Mouse (Mus musculus): ENCODE measurements around the gene P3h4. TPM values are rescaled to one million over a fixed set of nuclear protein-coding genes. Genes with fewer than 3 reads are reported as not detected.

Gene P3h4
- polyA plus RNA-seq, 1 experiment = not detected

DNA sequence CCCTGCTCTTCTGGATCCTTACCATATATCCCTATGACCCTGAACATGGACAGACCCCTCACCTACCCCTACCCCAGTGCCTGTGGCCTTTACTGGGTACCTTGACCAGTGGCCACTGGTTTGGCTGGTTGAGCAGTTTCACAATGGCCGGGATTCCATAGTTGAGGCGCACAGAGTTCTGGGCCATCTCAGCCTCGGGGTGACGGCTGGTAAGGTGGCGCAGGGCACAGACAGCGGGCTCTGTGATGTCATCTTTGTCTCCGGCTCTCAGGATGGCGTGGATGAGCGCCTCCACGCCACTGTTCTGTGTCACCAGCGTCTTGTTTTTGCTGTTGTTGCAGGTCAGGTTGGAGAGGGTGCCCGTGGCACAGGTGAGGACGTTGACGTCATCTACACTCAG is 36.6 kb downstream of the P3h4 start:
- no peaks in the 10 kb centered on the region for H3K4me1 ChIP-seq (ENCODE audit: control insufficient read depth)

DNA sequence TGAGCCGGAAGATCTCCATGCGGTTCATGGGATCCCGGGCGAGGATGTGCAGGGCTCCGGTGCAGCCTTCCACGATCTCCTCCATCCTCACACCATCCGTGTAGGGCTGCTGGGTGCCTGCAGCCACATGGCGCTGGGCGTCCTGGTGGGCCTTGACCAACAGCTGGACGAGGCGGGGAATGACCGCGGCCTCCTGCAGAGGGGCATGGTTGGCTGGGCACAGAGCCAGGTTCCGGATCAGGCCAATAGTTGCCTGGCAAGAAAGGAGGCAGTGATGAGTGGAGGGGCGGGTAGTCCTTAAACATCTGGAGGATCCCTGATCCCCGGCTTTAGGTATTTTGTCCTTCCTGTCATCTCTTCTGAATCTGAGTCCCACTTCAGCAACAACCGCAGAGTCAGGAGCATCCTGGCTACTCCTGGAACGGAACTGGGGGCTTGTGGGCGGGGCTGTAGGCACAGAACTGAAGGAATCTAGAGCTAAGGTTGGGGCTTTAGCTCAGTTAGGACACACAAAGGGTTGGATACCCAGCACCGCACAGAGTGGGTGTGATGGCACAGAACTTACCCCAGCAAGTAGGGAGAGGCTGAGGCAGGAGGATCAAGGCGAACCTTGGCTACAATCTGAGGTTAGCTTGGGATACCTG is 37.8 kb downstream of the P3h4 start:
- no peaks in the 10 kb centered on the region for H3K9me3 ChIP-seq (ENCODE audit: control insufficient read depth, low read length)
- no peaks in the 10 kb centered on the region for H3K27me3 ChIP-seq (ENCODE audit: control insufficient read depth)
- no peaks in the 10 kb centered on the region for H3K4me1 ChIP-seq (ENCODE audit: control insufficient read depth)
- peaks cover 20% of the 10 kb centered on the region; the same call in 1 of the 2 replicates for H3K36me3 ChIP-seq (ENCODE audit: control insufficient read depth)
- no peak for TF ChIP-seq TAL1 (IDR thresholded peaks at IDR 0.05; ENCODE audit: low read length)
- TF ChIP-seq GATA1 (IDR thresholded peaks at IDR 0.05; ENCODE audit: low read length) = no peak
- H3K4me3 ChIP-seq (replicated peaks) = no peak overlapping the region

More for the DNA sequence above, 36.6 kb downstream of the P3h4 start:
- Histone ChIP-seq H3K9me3 (ENCODE audit: control insufficient read depth, low read length) (no peaks in the 10 kb centered on the region), H3K27me3 (ENCODE audit: control insufficient read depth) (no peaks in the 10 kb centered on the region), H3K36me3 (ENCODE audit: control insufficient read depth) (peaks cover 17% of the 10 kb centered on the region; the same call in 1 of the 2 replicates), H3K4me3 (replicated peaks) (no peak overlapping the region)
- TF ChIP-seq TAL1 (IDR thresholded peaks at IDR 0.05; ENCODE audit: low read length) = no peak
- no peak for TF ChIP-seq GATA1 (IDR thresholded peaks at IDR 0.05; ENCODE audit: low read length)

DNA sequence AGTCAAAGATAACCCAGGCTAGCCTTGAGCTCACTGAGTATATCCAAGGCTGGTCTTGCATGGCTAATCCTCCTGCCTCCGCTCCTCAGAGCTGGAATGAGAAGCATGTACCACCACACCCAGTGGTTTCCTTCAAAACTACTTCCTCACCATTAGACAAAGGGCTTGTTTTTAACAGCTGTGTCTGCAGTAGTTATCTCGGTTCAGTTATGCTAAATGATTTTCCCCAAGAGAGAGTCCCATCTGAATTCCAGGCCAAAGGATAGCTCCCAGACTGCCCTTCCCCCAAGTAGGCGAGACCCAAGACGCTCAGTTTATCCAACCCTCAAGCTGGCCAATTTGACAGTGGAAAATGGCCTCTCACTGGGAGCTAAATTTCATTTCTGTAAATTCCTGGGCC is 38.6 kb downstream of the P3h4 start:
- Histone ChIP-seq H3K36me3 (ENCODE audit: control insufficient read depth) (peaks cover 18% of the 10 kb centered on the region; the same call in 1 of the 2 replicates), H3K4me3 (replicated peaks) (no peak overlapping the region), H3K9me3 (ENCODE audit: control insufficient read depth, low read length) (no peaks in the 10 kb centered on the region), H3K27me3 (ENCODE audit: control insufficient read depth) (no peaks in the 10 kb centered on the region), H3K4me1 (ENCODE audit: control insufficient read depth) (no peaks in the 10 kb centered on the region)
- TF ChIP-seq TAL1 (IDR thresholded peaks at IDR 0.05; ENCODE audit: low read length) = no peak
- TF ChIP-seq GATA1 (IDR thresholded peaks at IDR 0.05; ENCODE audit: low read length) = no peak

DNA sequence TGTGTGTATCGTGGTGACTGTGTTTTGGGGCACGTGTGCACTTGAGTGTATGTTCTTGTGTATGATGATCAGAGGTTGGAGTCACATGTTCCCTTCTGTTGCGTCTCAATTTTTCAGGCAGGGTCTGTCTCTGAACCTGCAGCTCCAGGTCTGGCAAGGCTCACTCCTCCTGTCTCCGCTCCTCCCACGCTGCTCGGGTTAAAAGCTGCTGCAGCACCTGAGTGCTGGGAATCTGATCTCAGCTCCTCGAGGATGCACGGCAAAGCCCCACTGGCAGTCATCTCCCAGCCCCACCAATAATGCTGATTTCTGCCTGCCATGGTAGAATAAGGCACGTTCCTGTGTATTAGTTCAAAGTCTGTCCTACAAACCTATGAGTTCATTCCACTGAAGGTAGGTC is 39.5 kb downstream of the P3h4 start:
- no peaks in the 10 kb centered on the region for H3K27me3 ChIP-seq (ENCODE audit: control insufficient read depth)
- H3K4me1 ChIP-seq (ENCODE audit: control insufficient read depth) = no peaks in the 10 kb centered on the region
- TF ChIP-seq GATA1 (IDR thresholded peaks at IDR 0.05; ENCODE audit: low read length) = no peak
- no peak for TF ChIP-seq TAL1 (IDR thresholded peaks at IDR 0.05; ENCODE audit: low read length)
- peaks cover 18% of the 10 kb centered on the region; the same call in 1 of the 2 replicates for H3K36me3 ChIP-seq (ENCODE audit: control insufficient read depth)
- no peaks in the 10 kb centered on the region for H3K9me3 ChIP-seq (ENCODE audit: control insufficient read depth, low read length)
- H3K4me3 ChIP-seq (replicated peaks) = no peak overlapping the region

- Histone ChIP-seq H3K36me3 (ENCODE audit: control insufficient read depth) (peaks cover 18% of the 10 kb centered on the region; the same call in 1 of the 2 replicates), H3K4me1 (ENCODE audit: control insufficient read depth) (no peaks in the 10 kb centered on the region), H3K27me3 (ENCODE audit: control insufficient read depth) (no peaks in the 10 kb centered on the region; the same call in 1 of the 2 replicates), H3K9me3 (ENCODE audit: control insufficient read depth, low read length) (no peaks in the 10 kb centered on the region), H3K4me3 (replicated peaks) (no peak overlapping the region)
- no peak for TF ChIP-seq TAL1 (IDR thresholded peaks at IDR 0.05; ENCODE audit: low read length)
- no peak for TF ChIP-seq GATA1 (IDR thresholded peaks at IDR 0.05; ENCODE audit: low read length)
Observed at GRCm38 (mm10) chr11:100371981-100372558, 42.6 kb downstream of the P3h4 start.

- Histone ChIP-seq H3K36me3 (ENCODE audit: control insufficient read depth) (peaks cover 11% of the 10 kb centered on the region; the same call in 1 of the 2 replicates), H3K4me1 (ENCODE audit: control insufficient read depth) (no peaks in the 10 kb centered on the region), H3K27me3 (ENCODE audit: control insufficient read depth) (no peaks in the 10 kb centered on the region; the same call in 1 of the 2 replicates), H3K4me3 (replicated peaks) (no peak overlapping the region), H3K9me3 (ENCODE audit: control insufficient read depth, low read length) (no peaks in the 10 kb centered on the region)
- TF ChIP-seq GATA1 (IDR thresholded peaks at IDR 0.05; ENCODE audit: low read length) (no peak), TAL1 (IDR thresholded peaks at IDR 0.05; ENCODE audit: low read length) (no peak)
Observed at GRCm38 (mm10) chr11:100369822-100370221, 44.8 kb downstream of the P3h4 start.

- Histone ChIP-seq H3K4me3 (replicated peaks) (no peak overlapping the region), H3K4me1 (ENCODE audit: control insufficient read depth) (no peaks in the 10 kb centered on the region), H3K9me3 (ENCODE audit: control insufficient read depth, low read length) (no peaks in the 10 kb centered on the region), H3K36me3 (ENCODE audit: control insufficient read depth) (peaks cover 9% of the 10 kb centered on the region; the same call in 1 of the 2 replicates), H3K27me3 (ENCODE audit: control insufficient read depth) (no peaks in the 10 kb centered on the region; the same call in 1 of the 2 replicates)
- TF ChIP-seq GATA1 (IDR thresholded peaks at IDR 0.05; ENCODE audit: low read length) (no peak), TAL1 (IDR thresholded peaks at IDR 0.05; ENCODE audit: low read length) (no peak)
Observed at GRCm38 (mm10) chr11:100369145-100369544, 45.5 kb downstream of the P3h4 start.

GRCm38 (mm10) chr11:100362979-100363562 is 51.6 kb downstream of the P3h4 start:
- Histone ChIP-seq H3K36me3 (ENCODE audit: control insufficient read depth) (no peaks in the 10 kb centered on the region), H3K4me1 (ENCODE audit: control insufficient read depth) (no peaks in the 10 kb centered on the region), H3K27me3 (ENCODE audit: control insufficient read depth) (peaks cover 28% of the 10 kb centered on the region), H3K4me3 (replicated peaks) (no peak overlapping the region), H3K9me3 (ENCODE audit: control insufficient read depth, low read length) (no peaks in the 10 kb centered on the region)
- TF ChIP-seq GATA1 (IDR thresholded peaks at IDR 0.05; ENCODE audit: low read length) (no peak), TAL1 (IDR thresholded peaks at IDR 0.05; ENCODE audit: low read length) (no peak)
